Mouse (Mus musculus): Measurements from ENCODE around the gene Bahcc1.

Gene Bahcc1

DNA sequence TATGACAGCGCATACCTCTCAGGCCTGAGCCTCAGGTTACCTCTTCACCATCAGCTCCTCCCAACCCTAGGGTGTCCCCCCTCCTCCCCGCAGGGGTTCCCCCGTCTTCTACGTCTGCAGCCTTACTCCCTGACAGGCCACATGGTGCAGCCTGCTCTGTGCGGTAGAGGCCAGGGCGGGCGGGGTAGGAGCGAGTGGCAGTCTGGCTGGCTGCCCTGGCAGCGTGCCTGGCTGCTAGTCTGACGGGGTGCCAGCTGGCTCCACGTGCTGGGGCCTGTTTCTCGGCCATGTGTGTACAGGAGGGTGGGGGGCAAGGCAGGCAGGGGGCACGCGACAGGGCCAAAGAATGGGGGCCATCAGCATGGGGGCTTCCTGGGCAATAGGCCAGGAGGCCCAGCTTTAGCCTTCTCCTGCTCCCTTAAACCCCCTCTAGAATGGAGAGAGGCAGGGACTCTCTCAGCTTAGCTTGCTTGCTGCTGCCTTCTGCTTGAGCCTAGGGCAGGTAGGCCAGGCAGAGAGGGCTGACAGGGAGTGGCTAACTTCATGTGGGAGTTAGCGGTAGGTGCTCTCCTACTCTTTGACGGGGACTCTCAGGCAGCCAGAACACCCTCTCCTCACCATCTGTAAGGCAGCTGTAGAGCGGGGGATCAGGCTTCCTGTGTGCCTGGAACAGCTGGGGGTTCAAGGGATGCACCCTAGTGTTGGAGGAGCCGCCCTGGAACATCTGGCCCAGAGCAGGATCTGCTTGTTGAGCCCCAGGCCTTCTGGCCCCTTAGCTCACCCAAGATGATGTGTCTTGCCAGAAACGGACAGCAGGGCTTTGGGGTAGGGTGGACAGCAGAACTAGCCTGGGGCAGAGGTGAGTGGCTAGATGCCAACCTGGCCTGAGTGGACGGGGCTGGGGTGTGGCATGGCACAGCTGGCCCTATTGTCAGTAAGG, 28.9 kb downstream of the Bahcc1 start:
- DNase-seq: peak; percentile 100

DNA sequence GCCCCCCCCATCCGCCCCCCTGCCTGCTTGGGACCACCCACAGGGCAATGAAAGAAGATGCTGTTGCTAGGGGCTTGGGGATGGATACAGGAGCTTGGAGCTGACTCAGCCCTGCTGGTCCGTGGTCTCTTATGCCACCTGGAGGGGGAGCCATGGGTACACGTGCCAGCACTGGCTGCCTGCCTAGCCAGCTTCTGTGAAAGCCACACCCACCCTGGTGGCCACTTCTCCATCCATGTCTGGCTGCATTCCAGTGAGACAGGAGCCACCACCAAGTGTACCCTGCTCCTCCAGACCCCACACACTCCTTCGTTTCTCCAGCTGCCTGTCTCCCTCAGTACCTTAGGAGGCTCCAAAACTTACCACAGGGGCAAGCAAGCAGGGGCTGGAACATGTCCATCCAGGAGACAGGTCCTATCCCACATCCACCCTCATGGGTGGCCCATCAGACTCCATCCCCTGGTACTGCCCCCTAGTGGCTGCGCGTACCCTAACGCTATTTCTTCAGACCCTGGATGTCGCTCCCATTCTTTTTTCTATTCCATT, 29.7 kb downstream of the Bahcc1 start:
- DNase-seq: peak; percentile 74 to 76

DNA sequence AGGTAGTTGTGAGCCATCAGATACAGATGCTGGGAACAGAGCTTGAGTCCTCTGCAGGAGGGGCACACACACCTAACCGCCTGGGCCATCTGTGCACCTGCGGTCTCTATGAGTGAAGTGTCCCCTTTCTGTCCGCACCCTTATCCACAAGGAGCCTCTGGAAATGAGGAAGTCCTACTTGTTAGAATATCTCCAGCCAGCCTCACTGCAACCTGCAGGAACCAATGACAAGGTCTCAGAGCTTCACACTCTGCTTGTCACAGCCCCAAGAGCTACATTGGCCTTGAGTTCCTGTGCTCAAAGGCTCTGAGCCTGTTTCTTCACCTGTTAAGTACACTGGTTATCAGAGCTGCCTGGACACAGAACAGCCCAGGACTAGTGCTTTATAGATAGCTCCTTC, 30.4 kb downstream of the Bahcc1 start:
- no peak for DNase-seq

DNA sequence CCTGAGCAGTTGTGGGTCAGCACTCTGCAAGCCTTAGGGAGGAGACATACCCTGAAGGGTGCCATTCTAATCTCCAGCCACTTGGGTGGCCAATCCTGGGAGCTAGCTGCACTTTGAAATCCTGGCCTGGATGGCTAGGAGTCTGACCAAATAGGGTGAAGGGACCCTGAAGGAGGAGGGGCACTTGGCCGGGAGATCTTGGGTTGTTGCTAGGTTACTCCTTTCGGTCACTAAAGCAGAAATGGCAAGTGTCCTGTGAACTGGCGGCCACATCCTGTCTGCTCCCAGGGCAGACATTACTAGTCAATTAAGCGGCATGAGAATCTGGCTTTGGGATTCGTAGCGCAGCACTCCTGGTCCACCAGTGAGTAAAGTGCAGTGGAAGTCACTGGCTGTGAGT, 31.3 kb downstream of the Bahcc1 start:
- no peak for DNase-seq

DNA sequence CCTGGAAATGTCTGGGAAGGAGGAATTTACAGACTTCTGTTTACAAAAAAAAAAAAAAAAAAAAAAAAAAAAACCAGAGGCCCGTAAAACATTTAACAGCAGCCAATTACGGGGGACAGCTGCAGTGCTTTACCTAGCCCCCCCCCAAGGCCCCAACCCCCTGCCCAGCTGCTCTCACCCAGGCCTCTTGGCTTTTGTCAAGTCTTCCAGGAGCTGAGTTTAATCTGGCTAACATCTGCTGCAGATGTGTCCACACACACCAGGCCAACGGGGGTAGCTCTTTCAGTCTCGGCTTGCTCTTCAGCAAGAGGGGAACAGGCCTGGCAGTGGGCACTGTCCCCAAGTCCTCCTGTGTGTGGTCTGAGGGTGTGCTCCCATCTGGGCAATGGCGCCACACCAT, 32.7 kb downstream of the Bahcc1 start:
- DNase-seq: no peak

DNA sequence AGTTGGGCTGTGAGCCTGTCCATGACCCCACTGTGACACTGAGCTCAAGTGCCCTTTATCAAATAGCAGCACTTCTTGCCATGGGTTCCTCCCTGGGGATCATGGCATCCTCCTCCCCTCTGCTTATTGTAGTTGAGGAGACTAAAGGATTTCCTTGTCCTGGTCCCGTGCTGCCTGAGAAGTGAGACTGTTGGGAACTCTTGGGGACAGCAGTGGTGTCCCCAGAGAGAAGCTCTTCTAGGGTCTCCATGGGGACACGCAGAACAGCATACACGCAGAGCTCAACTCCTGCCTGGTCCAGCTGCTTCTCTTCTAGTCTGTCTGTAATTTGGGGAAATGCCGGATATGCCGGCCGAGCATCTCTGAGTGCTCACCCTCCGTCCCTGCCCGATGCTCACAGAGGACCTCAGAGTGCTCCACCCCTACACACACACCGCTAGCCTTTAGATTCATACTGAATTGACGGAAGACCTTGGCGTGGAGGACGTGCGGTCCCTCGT, 33.6 kb downstream of the Bahcc1 start:
- no peak for DNase-seq

DNA sequence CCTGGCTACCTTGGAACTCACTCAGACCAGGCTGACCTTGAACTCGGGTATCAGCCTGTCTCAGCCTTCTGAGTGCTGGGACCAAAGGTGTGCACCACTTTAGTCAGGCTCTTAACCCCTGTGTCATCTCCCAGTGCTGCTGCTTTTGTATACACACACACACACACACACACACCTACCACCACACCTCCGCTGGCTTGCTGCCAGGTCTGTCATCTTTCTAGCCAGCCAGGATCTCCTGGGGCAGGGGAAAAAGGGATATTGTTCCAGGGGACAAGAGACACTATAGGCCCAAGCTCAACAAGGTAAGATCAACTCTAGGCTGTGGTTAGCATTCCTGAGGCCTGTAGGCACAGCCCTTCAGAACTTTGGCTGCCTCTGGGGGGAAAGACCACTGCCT, 34.5 kb downstream of the Bahcc1 start:
- DNase-seq: no peak

DNA sequence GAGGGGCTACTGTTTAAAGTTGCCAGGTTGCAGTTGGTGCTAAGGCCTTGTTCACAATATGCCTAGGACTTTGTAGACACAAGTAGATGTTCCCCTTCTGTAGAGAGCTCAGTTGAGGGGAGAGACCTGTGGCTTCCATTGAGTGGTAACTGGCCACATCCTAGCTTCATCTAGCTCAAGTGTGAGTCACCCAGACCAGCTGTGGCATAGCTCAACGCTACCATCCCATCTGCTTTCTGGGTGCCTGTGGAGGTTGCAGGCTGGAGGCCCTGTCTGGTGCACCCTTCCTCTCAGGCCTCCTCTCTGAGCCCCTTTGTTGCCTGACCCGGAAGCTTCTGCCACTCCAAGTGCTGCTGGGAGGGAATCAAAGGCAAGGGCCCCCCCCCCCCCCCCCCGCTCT, 34.9 kb downstream of the Bahcc1 start:
- no peak for DNase-seq

DNA sequence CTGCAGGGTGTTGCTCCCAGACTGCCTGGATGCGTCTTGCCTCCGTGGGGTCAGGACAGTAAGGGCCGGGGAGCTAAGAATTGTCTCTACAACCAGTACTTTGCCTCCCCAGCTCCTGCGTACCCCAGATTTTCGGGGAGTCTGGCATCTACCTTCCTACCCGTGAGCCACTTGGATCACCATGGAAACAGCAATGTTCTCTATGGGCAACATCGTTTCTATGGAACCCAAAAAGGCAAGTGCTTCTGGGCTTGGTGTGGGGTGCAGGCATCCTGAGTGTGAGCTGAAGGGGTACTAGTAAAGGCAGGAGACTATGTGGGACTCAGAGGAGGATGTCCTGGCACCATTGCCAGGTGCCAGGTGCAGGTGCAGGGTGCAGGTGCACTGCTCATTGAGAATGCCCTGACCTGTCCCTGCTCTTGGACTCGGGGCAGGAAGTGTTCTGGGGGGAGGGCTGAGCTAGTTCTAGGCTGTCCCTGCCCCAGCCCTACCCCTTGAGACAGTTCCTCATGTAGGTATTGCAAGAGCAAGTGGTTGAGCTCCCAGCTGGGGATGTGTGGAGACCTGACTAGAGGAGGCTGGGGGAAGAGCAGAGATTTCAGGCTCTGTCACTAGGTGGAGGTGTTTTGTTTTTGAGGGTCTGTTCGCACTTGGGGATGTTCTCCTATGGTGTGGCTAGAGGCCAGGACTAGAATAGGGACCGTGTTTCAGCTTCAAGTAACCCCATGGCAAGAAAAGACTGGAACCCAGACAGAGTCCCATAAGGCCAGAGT, 35.6 kb downstream of the Bahcc1 start:
- no peak for DNase-seq

DNA sequence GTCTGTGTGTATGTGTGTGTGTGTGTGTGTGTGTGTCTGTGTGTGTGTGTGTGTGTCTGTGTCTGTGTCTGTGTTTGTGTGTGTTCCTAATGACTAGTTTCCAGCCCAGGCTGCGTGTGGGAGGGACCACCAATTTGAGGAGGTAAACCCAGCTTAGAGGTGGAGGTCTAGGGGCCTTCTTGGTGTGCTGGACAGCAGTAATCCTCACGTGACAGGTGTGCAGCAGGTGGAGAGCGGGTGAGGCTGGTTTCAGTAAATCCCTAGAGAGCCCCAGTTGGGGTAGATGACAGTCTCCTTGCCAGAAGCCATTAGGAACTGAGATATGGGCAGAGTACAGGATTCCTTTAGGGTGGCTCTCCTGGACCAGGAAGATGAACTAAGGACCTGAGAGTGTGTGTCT, 36.3 kb downstream of the Bahcc1 start:
- DNase-seq: no peak

DNA sequence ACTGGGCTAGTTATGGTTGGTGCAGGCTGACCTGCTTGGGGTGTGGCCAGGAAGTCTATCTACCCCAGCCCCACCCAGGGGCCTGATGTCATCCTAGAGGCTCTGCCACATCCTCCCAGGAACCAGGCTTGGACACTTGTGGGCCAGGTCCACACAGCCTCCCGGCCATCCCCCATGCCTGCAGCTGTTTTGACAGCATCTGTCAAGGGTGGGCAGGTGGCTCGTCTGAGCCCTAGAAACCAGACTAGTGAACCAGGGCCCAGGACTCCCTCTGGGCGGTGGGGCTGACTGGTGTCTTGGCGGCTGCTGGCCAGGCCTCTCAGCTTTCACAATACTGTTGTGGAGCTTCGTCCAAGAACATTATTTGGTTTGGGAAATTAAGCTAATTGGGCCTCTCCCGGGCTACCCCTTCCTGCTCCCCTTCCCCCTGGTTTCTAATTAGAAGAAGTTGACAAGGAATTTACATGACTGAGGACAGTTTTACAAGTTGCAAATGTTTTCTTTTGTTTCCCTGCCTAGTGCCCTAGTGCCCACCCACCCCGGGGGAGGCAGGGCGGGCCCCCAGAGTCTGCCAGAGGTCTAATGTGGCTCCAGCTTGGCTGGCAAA, 36.9 kb downstream of the Bahcc1 start:
- DNase-seq: no peak

DNA sequence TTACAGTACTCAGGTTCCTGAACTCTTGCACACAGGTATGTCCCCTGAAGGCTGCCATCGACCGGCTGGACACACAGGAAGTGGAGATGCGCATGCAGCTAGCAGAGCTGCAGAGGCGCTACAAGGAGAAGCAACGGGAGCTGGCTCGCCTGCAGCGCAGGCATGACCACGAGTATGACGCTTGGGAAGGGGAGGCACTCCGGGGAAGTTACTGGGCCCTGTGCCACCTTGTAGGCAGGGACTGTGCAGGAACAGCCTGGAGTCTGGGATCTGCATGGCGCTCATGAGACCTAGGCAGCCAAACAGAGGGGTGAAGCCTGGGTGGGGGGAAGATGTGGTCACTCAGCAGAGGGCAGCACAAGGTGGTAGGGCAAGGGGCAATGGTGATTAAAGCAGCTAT, 46.6 kb downstream of the Bahcc1 start:
- no peak for DNase-seq

DNA sequence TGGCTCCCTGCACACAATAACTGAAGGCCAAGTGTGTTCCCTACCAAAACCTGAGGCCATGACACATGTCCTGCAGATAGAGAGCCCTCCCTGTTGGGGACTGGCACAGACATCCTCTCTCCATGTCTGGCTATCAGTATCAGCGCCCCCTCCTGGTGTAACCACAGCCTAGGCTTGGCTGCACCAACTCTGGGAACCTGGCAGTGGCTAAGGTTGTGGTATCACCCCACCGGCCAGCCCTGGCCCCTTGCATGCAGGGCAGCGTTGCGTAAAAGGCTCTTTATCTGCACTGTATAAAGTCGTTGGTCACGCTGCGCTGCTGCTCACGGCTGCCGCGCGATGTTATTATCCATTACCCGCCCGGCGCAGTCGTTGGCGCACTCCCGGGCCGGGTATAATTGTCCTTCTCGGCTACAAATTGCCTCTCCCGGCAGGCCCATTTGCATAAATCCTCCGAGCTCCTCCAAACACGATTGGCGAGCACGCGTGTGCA, 47.6 kb downstream of the Bahcc1 start:
- DNase-seq: peak; percentile 75 to 80

DNA sequence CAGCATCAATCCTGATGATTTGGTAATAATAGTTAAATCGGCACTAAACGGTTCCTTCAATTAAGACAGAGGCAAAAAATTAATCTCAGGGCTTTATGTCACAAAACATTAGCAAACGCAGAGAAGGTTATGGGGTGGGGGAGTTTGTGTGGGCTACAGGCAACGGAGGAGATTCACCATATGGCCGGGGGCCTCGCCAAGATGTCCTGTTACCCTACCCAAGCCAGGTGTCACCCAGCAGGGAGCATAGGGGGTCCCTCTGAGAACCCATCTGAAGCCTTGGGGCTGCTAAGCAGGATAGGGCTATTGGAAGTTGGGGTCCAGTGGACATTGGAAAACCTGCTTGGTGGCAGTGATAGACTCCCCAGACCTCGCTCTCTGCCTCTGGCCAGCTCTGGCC, 48.0 kb downstream of the Bahcc1 start:
- DNase-seq: no peak

DNA sequence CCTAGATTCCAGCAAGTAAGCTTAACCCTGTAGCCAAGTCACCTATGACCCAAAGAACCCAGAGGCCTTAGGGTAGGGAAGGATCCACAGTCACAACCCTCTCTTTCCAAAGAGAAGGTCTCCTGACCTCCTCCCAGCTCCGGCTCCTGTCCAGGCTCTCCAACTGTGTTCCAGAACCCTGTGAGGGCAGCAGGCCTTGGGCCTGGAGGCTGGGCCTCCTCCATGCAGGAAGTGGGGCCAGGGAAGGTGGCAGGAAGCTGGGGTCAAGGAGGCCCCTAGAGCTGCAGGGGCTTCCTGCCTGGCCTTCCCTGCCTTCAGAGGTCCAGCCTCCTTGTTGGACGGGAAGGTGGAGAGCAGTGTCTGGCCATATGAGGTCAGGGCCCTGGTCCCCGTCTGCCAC, 48.5 kb downstream of the Bahcc1 start:
- no peak for DNase-seq

DNA sequence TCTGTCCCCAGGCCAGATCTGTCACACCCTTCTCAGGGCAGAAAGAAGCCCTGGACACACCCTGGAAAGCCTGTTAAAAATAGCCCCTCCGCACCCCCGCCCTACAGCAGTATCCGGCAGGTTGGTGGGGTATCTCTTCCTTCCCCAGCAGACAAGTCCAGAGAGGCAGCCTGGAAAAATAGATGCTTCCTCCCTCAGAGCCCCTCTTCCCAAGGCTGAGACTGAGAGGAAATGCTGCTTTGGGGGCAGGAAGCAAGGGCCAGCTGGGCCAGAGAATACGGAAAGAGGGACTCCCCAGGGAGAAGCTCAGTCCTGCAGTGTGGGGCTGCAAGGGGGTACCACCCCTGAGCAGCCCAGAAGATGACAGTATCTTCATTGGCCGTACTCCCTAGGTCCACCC, 50.8 kb downstream of the Bahcc1 start:
- no peak for DNase-seq

DNA sequence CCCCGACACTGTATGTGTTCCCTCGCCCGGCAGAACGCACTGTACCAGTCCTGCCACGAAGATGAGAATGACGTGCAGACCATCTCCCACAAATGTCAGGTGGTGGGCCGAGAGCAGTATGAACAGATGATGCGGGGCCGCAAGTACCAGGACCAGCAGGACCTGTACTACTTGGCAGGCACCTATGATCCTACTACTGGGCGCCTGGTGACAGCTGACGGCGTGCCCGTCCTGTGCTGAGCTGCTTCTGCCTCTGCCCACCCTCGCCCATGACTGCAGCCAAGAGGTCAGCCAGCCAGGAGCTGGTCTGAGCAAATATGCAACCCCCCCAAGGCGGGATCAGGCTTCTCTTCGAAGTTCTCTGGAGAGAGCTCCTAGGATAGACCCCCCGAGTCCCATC, 56.9 kb downstream of the Bahcc1 start:
- DNase-seq: no peak

DNA sequence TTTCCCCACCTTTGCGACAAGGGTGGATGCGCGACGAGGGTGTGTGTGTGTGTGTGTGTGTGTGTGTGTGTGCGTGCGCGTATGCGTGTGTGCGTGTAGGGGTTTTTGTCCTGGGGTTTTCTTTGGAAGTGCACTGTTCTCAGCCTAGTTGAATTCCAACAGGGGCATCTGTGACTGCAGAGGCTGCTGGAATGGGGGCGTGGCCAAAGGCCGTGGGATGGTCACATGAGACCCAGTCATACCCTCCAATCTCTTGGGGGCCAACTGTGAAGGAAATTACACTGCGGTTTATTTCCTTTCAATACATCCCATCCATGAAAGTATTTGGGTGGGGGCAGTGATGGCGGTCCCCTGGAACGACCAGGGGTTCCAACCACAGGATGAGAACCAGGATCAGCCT, 57.5 kb downstream of the Bahcc1 start:
- DNase-seq: no peak

DNA sequence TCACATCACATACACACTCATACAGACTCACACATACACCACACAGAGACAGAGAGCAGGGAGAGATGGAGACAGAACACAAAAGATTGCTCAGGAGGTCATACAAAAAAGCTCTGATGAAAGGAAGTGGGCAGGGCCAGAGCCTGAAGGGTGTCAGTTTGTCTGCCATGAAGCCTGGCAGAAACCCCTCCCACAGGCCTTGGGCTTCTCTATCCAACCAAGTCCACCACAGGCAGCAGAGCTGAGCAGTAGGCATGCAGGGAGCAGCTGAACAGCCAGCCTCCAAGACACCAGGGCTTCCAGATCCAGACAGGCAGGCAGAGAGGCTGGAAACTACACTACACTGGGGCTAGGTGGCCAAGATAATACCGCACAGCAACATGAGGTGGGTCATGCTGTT, 61.0 kb downstream of the Bahcc1 start:
- no peak for DNase-seq

DNA sequence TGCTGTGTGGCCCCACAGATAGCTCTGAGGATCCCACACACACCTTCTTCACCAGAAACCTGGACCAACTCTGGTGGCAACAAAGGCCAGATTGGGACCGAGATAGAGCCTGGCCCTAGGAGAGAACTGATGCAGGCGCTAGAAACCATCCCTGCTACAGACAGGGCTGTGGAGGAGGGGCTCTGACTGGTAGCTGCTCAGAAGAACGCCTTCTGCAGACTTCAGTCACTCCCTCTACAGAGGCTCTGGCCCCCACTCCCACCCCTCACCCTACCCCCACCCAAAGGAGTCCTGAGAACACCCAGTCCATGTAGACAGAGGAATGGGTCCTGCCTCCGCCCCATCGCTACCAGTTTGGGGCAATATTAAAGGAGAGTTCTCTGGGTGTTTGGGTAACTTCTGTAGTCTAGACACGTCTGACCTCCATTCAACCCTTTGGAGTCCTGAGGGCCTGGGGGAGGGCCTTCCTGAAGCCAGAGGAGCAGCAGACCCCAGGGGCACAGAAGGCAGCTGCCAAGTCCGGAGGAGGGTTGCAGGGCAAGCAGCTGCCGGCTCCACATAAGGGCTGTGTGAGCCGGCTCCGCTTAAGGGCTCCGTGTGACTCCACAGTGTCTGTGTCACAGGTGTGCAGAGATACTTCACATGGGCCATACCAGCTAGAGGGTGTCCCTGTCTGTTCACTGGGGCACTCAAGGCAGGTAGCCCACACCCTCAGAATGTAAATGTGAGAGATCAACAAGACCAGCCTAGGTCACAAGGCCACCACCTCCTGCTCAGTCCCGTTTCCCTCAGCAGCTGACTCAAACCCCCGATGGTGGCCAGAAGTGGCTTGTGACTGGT, 63.8 kb downstream of the Bahcc1 start:
- DNase-seq: no peak

DNA sequence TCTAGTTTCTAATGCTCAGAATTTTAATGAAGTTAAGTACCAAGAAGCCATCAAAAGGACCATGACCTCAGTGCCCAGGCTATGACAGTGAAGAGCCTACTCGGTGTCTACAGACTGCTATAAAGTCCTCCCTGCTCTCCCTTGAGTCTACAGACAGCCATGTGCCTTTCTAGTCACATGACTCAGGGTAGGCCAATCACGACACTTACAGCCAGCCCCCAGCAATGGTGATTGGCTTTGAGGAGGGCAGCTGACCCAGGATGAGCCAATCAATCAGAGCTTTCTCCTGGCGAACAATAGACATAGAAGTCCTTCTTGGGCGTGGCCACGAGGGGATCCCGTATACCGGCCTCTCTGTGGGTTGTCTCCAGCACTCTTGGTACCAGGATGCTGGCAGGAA, 65.0 kb downstream of the Bahcc1 start:
- no peak for DNase-seq

Data from cerebellum, postnatal 36 days (tissue).